ENCODE assay signal across 8 mouse cellular contexts in the genomic region with DNA sequence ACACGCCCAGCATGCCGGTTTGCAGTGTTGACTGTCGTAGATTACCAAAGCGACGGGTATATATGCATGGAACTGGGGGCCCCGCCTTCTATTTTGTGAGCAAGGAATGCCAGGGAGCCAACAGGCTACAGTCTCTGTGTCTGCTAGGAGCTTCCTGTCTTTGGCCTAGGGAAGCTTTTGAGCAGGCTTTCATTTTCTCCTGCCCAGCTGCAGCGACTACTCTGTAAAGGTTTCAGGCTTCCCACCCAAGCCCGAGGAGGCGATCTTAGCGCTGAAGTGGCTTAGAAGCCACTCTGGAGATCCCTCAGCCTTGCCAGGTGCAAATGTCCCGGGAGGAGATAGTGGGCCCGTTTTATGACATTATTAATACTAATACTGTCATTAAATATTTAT. TPM values are rescaled to one million over a fixed set of nuclear protein-coding genes. Genes with fewer than 3 reads are reported as not detected.
DNase-seq lines count a peak whose midpoint lies in the region; ATAC-seq lines count a peak whose summit lies in the region.

No protein-coding gene starts in this region.

- peak; percentile 24 for DNase-seq in ovary, adult 18-20 months (ENCODE audit: low spot score)
- DNase-seq in ovary, postnatal 10 days (ENCODE audit: low spot score) = no peak
- DNase-seq in cerebellum, adult 9-10 months = peak; percentile 62
- peak; percentile 20 to 24 for DNase-seq in frontal cortex, postnatal 25 days (ENCODE audit: low spot score in 2 of 2)

- H3K9ac ChIP-seq in intestine, embryonic 15.5 days = peak overlapping the region; percentile 75
- 0 out of 2 replicates have a peak overlapping the region, but pooled peaks have one; percentile 45 for H3K9ac ChIP-seq in liver, embryonic 15.5 days
- peak overlapping the region; percentile 95 for H3K9ac ChIP-seq in neural tube, embryonic 13.5 days

- H3K36me3 ChIP-seq in intestine, embryonic 15.5 days = no peaks in the 10 kb centered on the region
- H3K36me3 ChIP-seq in liver, embryonic 15.5 days (replicated peaks) = no peaks in the 10 kb centered on the region
- H3K36me3 ChIP-seq in neural tube, embryonic 13.5 days = no peaks in the 10 kb centered on the region

- H3K4me1 ChIP-seq in intestine, embryonic 15.5 days (replicated peaks) = peaks cover 4% of the 10 kb centered on the region; the same call in 1 of the 2 replicates
- H3K4me1 ChIP-seq in liver, embryonic 15.5 days (replicated peaks) = peaks cover 19% of the 10 kb centered on the region
- H3K4me1 ChIP-seq in neural tube, embryonic 13.5 days (replicated peaks) = peaks cover 19% of the 10 kb centered on the region

- WGBS in intestine, embryonic 15.5 days = 1% methylated on average over 12 of the region's 12 CpGs
- WGBS in liver, embryonic 15.5 days (ENCODE audit: insufficient replicate concordance) = 1% methylated on average over 12 of the region's 12 CpGs
- under 1% methylated on average over 12 of the region's 12 CpGs for WGBS in neural tube, embryonic 13.5 days

- ATAC-seq in intestine, embryonic 15.5 days = no peak
- no peak for ATAC-seq in liver, embryonic 15.5 days (ENCODE audit: insufficient read depth)
- no peak; the same call in 1 of the 2 replicates for ATAC-seq in neural tube, embryonic 13.5 days (ENCODE audit: low read depth)
- ATAC-seq in monocyte, adult 5-6 weeks (replicated peaks; ENCODE audit: insufficient number of reproducible peaks, low FRiP score, low TSS enrichment, poor library complexity, severe bottlenecking) = no peak

- no peak overlapping the region for H3K27ac ChIP-seq in intestine, embryonic 15.5 days
- no peak overlapping the region for H3K27ac ChIP-seq in liver, embryonic 15.5 days (replicated peaks)
- H3K27ac ChIP-seq in neural tube, embryonic 13.5 days (replicated peaks) = peak overlapping the region; percentile 90

- H3K27me3 ChIP-seq in intestine, embryonic 15.5 days (replicated peaks) = no peaks in the 10 kb centered on the region; the same call in none of the 2 replicates
- H3K27me3 ChIP-seq in liver, embryonic 15.5 days = peaks cover 73% of the 10 kb centered on the region
- H3K27me3 ChIP-seq in neural tube, embryonic 13.5 days = peaks cover 21% of the 10 kb centered on the region

- no peaks in the 10 kb centered on the region for H3K9me3 ChIP-seq in intestine, embryonic 15.5 days
- no peaks in the 10 kb centered on the region for H3K9me3 ChIP-seq in liver, embryonic 15.5 days (replicated peaks)
- H3K9me3 ChIP-seq in neural tube, embryonic 13.5 days = no peaks in the 10 kb centered on the region

- H3K4me2 ChIP-seq in intestine, embryonic 15.5 days (replicated peaks) = peak overlapping the region; percentile 98
- peak overlapping the region; percentile 85 for H3K4me2 ChIP-seq in liver, embryonic 15.5 days
- peak overlapping the region; percentile 80 for H3K4me2 ChIP-seq in neural tube, embryonic 13.5 days

- H3K4me3 ChIP-seq in intestine, embryonic 15.5 days (replicated peaks) = peak overlapping the region; percentile 78
- peak overlapping the region; percentile 61 for H3K4me3 ChIP-seq in liver, embryonic 15.5 days (replicated peaks)
- H3K4me3 ChIP-seq in neural tube, embryonic 13.5 days = peak overlapping the region; percentile 75

RNA-seq across cellular contexts. Expression of a gene that starts 0.9 kb away (rescaled TPM):
- 4.0 and 4.4 TPM in 2 replicates for polyA plus RNA-seq in intestine, embryonic 15.5 days (2015; fragmentation: Nextera tagmentation; extraction: Ambion mirVana)
- polyA plus RNA-seq in liver, embryonic 15.5 days (2015; fragmentation: Nextera tagmentation; extraction: Ambion mirVana) = 0.14 and 0.37 TPM in 2 replicates
- 38.8 and 41.6 TPM in 2 replicates for polyA plus RNA-seq in neural tube, embryonic 13.5 days (2015; fragmentation: Nextera tagmentation; extraction: Ambion mirVana)
- total RNA-seq in monocyte, adult 5-6 weeks (2017) = 5.8 to 17.7 TPM (median 16.6 TPM) in 3 replicates

RNA-seq across cellular contexts. Expression of a gene that starts 16.3 kb away (rescaled TPM):
- polyA plus RNA-seq in intestine, embryonic 15.5 days (2015; fragmentation: Nextera tagmentation; extraction: Ambion mirVana) = 245 and 263 TPM in 2 replicates
- 145 and 148 TPM in 2 replicates for polyA plus RNA-seq in liver, embryonic 15.5 days (2015; fragmentation: Nextera tagmentation; extraction: Ambion mirVana)
- 161 and 162 TPM in 2 replicates for polyA plus RNA-seq in neural tube, embryonic 13.5 days (2015; fragmentation: Nextera tagmentation; extraction: Ambion mirVana)
- total RNA-seq in monocyte, adult 5-6 weeks (2017) = 302 to 403 TPM (median 317 TPM) in 3 replicates

RNA-seq across cellular contexts. Expression of a gene that starts 37.9 kb away (rescaled TPM):
- polyA plus RNA-seq in intestine, embryonic 15.5 days (2015; fragmentation: Nextera tagmentation; extraction: Ambion mirVana) = 37.7 and 41.2 TPM in 2 replicates
- polyA plus RNA-seq in liver, embryonic 15.5 days (2015; fragmentation: Nextera tagmentation; extraction: Ambion mirVana) = 9.3 and 10.8 TPM in 2 replicates
- polyA plus RNA-seq in neural tube, embryonic 13.5 days (2015; fragmentation: Nextera tagmentation; extraction: Ambion mirVana) = 3.1 and 4.1 TPM in 2 replicates
- total RNA-seq in monocyte, adult 5-6 weeks (2017) = 9.8 to 17.2 TPM (median 15.0 TPM) in 3 replicates

RNA-seq across cellular contexts. Expression of a gene that starts 47.1 kb away (rescaled TPM):
- 15.5 and 16.2 TPM in 2 replicates for polyA plus RNA-seq in intestine, embryonic 15.5 days (2015; fragmentation: Nextera tagmentation; extraction: Ambion mirVana)
- 3.7 and 4.1 TPM in 2 replicates for polyA plus RNA-seq in liver, embryonic 15.5 days (2015; fragmentation: Nextera tagmentation; extraction: Ambion mirVana)
- 35.4 and 36.8 TPM in 2 replicates for polyA plus RNA-seq in neural tube, embryonic 13.5 days (2015; fragmentation: Nextera tagmentation; extraction: Ambion mirVana)
- 4.9 to 13.8 TPM (median 10.3 TPM) in 3 replicates for total RNA-seq in monocyte, adult 5-6 weeks (2017)

Comparison
In these comparisons a context has a peak if more than half of its experiments do, and no peak if none do; other contexts are left out.
1. H3K9ac ChIP-seq: peak in every context shown above with its lines; median percentile 95 in neural tube, embryonic 13.5 days; 75 in intestine, embryonic 15.5 days; 45 in liver, embryonic 15.5 days.